Mouse (Mus musculus) G1E-ER4 (cell line): ENCODE measurements around the gene Tpsab1. TPM values are rescaled to one million over a fixed set of nuclear protein-coding genes. Genes with fewer than 3 reads are reported as not detected.

ENCODE experiments used
- GATA1 ChIP-seq: IDR thresholded peaks from one replicate; pipeline ENCODE4 v1.8.0; 2012; ENCODE audit warnings: low read length, inconsistent platforms
- polyA plus RNA-seq: library from polyadenylated mRNA; stranded (reverse); fragments of >175 nt; gene quantifications from 2 replicates; pipeline ENCODE4 v1.2.3, GENCODE M21; 2012

Tpsab1 gene
- polyA plus RNA-seq, result not detected in 2 replicates

GRCm38 (mm10) chr17:25345462-25345861 is at the start of gene Tpsab1:
Gene Tpsab1 (minus strand): TSS chr17:25345562.
- no peak for TF ChIP-seq GATA1

GRCm38 (mm10) chr17:25394526-25394925 is 49.2 kb upstream of the Tpsab1 start:
- no peak for TF ChIP-seq GATA1

GRCm38 (mm10) chr17:25374011-25374410 is 28.6 kb upstream of the Tpsab1 start:
- no peak for TF ChIP-seq GATA1

GRCm38 (mm10) chr17:25372491-25372890 is 27.1 kb upstream of the Tpsab1 start:
- no peak for TF ChIP-seq GATA1

GRCm38 (mm10) chr17:25368973-25369372 is 23.6 kb upstream of the Tpsab1 start, which contains the start of gene Tpsg1:
Gene Tpsg1 (plus strand): TSS chr17:25369273.
- TF ChIP-seq GATA1, result no peak

GRCm38 (mm10) chr17:25366005-25366404 is 20.6 kb upstream of the Tpsab1 start, which contains the start of gene Tpsb2:
Gene Tpsb2 (plus strand): TSS chr17:25366305.
- no peak for TF ChIP-seq GATA1

GRCm38 (mm10) chr17:25363726-25364125 is 18.4 kb upstream of the Tpsab1 start:
- TF ChIP-seq GATA1, result no peak

GRCm38 (mm10) chr17:25361291-25361690 is 15.9 kb upstream of the Tpsab1 start:
- no peak for TF ChIP-seq GATA1

- no peak for TF ChIP-seq GATA1
Measured at GRCm38 (mm10) chr17:25341490-25341889, 3.9 kb downstream of the Tpsab1 start.

GRCm38 (mm10) chr17:25340003-25340402 is 5.4 kb downstream of the Tpsab1 start:
- TF ChIP-seq GATA1, result no peak

- no peak for TF ChIP-seq GATA1
Measured at GRCm38 (mm10) chr17:25338218-25338617, 7.1 kb downstream of the Tpsab1 start.

- no peak for TF ChIP-seq GATA1
Measured at GRCm38 (mm10) chr17:25333943-25334342, 11.4 kb downstream of the Tpsab1 start.

- TF ChIP-seq GATA1, result no peak
Measured at GRCm38 (mm10) chr17:25332321-25332720, 13.0 kb downstream of the Tpsab1 start.

- no peak for TF ChIP-seq GATA1
Measured at GRCm38 (mm10) chr17:25322930-25323329, 22.4 kb downstream of the Tpsab1 start.

GRCm38 (mm10) chr17:25320819-25321218 is 24.5 kb downstream of the Tpsab1 start:
- no peak for TF ChIP-seq GATA1

GRCm38 (mm10) chr17:25318354-25318753 is 27.0 kb downstream of the Tpsab1 start, which contains the start of gene Prss29:
Gene Prss29 (plus strand): TSS chr17:25318654.
- no peak for TF ChIP-seq GATA1

- no peak for TF ChIP-seq GATA1
Measured at GRCm38 (mm10) chr17:25308346-25308745, 37.0 kb downstream of the Tpsab1 start, which contains the start of gene Prss28. Gene Prss28 (plus strand): TSS chr17:25308646.

- TF ChIP-seq GATA1, result no peak
Measured at GRCm38 (mm10) chr17:25298094-25298493, 47.3 kb downstream of the Tpsab1 start, which contains the start of gene Prss34. Gene Prss34 (plus strand): TSS chr17:25298394.
